Mouse (Mus musculus): Measurements from ENCODE around the gene Amot.

Gene Amot

DNA sequence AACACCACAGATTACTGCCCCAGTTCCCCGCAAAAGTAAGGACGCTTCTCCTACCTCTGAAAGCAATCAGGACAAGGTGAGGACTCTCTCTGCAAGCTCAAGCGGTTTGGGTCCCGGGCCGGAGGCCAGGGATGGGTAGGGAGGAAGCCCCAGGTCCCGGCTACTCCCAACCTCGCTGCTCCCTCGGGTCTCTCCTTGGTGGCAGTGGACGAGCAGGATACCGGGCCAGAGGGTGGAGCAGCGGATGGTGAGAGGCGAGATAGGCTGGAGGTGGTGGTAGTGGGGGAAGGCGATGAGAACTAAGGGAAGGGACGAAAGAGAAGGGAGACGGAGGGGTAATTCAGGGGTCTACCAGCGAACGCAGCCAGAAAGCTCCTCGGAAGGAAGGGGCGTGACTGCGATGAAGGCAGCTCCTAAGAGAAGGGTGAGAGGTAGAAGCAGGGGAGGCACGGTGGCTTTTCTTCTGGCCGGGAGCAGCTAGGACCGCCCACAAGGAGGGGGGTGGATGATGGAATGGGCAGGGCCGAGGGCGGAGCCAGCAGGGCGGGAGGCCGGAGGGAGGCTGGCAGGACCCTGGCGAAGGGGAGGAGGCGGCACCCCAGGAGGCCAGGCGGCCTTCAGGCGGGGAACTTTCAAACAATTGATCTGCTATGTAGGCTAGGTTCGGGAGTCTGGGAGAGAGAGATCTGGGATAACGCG is at the start of gene Amot:
Amot (minus strand) TSS at position 465 of the 699 bp plus-strand sequence.
- DNase-seq (ENCODE audit: low read depth, low spot score): peak; percentile 54

DNA sequence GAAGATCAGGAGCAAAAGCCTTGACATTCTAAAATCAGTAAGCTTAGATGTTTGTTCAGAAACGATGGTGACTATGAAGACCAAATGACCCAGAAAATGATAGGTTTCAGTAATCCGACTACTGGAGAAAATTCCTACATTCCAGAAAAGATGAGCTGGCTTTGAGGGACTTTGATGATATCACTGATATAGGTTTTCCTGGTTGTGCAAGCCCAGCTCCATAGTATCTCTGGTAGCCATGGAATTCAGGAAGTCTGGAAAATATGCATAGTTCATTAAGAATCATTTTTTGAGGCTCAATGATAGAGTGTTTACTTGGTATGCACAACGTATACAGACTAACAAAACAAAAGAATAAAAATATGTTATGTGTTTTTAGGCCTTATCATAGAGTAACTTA is 40.1 kb upstream of the Amot start:
- no peak for DNase-seq (ENCODE audit: low read depth, low spot score)

DNA sequence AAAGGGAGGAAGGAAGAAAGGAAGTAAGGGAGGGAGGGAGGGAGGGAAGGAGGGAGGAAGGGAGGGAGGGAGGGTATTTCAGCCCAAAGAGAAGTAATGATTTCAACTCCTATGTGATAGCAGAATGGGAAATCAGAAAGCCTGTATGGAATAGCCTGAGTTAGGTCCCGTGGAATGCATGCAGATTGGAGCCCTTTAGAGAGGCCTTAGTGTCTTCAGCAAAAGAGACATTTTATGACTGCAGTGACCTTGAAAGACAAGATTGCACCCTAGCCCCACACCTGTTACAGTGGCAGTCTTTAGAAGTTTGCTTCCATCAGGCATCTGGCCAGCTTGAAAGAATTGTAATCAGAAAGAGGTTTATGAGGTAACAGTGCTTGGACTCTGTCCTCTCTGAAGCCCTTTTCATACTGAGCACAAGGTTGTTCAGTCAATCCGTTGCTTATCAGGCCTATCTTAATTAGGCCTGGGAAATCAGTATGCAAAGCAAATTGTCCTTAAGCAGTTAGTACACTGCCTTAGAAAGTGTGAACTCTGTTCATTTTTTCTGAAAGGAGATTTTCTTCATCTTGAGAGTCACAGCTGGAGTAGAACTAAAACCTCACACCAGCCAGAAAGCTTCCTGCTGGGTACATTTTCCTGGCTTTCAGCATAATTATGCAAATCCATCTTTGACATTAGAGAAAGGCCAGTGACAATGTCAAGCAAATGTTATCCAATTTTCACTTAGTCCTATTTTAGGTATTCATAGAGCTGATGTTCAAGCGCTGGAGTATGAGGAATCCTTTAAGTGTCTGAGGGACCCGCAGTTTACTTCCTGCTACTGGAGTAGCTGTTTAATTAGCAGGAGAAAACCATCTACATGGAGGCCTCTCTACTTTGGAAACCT is 38.9 kb upstream of the Amot start:
- DNase-seq (ENCODE audit: low read depth, low spot score): no peak

DNA sequence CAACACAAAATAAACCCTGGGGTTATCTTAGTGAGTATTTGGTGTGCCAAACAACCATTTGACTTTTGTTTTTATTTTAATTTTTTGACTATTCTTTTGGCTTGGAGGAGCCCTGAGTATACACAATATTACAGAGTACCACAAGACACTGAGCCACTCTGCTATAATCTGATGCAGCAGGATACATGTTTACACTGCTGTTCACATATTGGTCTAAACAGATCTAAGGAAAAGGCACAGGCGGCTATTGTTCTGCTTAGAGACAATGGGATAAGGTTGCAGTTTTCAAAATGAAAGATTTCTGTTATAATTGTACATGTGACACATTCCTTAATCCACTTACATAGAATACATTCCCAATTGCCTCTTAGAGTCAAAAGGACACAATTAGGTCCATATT is 36.1 kb upstream of the Amot start:
- no peak for DNase-seq (ENCODE audit: low read depth, low spot score)

DNA sequence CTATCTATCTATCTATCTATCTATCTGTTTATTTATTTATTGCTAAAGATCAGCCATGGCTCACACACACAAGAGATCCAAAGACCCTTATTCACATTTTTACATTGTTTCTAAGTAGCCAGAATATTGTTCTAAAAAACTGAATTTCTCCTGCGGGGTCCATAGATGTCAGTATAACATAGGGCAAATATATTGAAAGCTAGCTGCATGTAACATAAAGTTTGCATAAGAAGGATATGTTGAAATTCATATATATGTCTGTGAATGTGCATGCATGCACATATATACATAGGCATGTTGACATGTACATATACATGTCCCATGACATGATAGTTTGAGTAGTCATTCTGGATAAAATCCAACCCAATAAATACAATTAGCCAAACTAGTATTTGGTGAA is 35.3 kb upstream of the Amot start:
- no peak for DNase-seq (ENCODE audit: low read depth, low spot score)

DNA sequence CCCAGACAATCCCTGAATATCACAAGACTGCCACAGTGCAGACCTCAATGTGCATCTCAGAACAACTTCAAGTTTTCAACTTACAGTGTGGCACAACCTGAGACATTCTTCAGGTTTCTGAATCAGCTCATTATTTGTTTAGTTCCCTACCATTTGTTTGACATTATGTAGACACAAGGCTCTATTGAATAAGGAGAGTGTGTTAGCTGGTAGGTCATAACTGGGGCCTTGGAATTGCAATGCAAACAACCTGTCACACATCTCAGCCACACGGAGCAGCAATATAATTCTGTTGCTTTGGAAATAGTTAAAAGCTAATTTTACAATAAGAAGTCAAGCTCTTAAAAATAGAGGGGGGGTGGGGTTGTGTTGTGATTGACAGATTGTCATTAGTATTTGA is 24.6 kb upstream of the Amot start:
- no peak for DNase-seq (ENCODE audit: low read depth, low spot score)

DNA sequence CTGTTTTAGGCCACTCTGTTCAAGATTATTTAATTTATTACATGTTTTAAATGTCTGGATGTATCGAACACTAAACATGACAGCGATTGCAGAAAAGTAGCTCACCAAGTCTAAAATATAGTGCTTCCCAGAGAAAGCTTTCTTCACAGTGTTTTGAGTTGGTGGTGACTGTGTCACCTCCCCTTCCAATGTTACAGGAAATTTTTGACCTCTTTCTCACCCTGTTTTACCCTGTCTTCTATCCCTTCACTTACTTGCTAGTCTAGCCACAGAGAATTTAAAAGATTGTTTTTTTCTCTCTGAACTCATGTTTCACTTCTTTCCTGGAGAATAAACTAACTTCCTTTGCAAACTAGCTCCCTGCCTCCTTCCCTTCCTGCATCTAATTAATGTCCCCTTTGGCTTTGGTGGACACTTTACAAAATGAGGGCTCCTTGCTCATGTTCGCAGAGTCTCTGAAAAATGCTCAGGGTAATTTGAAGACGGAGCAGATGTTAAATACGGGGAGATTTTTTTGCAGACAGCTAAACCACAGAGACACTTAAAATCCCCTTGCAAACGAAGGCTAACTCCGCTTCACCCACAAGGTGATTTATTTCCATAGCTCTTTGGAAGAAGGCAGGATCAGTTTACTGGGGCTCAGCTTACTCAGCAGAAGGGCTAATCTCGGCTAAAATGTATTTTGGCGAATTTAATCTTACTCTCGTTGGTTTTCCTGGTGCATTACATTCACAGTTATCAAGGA is 11.5 kb upstream of the Amot start:
- DNase-seq (ENCODE audit: low read depth, low spot score): no peak

DNA sequence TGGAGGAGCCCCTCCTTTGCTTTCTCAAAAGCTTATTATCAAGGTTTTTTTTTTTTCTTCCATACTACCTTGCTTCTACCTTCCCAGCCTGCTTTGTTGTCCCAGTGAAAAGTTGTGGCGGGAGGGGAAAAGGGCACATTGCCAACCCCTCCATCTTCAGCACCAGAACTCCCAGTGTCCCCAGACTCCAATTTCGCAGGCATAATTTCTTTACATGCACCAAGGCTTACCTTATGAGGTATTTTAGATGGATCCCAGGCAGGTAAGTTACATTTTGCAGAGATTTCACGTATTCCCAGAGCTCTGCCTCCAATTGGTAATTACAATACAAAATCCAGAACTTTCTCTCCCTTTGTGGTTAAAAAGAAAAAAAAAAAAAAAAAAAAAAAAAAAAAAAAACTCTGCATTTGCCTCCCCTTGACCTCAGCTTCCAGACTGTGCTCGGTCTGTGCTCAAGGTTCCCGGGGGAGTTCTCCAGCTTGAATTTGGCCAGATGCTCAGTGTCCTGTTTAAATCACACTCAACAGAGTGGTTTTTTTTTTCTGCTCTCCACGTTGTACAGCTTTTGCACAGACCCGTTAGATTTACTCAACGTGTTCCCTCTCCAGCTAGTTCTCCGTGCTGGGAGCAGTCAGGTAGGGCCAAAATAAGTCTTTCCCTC is 10.6 kb upstream of the Amot start:
- no peak for DNase-seq (ENCODE audit: low read depth, low spot score)

DNA sequence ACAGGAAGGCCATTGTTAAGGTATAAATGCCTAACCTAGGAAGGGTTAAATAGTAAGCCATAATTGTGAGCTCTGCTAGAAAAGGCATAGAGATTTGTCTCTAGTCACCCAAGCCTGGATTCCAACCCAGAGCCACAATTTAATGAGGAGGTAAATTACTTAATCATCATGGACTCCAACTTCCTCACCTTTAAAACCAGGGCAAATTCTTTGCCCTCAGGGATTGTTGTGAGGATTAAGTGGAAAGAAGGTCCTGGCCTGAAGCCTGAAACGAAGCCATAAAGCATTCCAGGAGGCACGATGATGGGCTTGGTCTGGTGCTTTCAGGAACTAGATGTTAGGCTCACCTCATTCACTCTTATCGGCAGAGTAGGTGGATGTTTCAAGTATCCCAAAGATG is 5.7 kb upstream of the Amot start:
- DNase-seq (ENCODE audit: low read depth, low spot score): no peak

DNA sequence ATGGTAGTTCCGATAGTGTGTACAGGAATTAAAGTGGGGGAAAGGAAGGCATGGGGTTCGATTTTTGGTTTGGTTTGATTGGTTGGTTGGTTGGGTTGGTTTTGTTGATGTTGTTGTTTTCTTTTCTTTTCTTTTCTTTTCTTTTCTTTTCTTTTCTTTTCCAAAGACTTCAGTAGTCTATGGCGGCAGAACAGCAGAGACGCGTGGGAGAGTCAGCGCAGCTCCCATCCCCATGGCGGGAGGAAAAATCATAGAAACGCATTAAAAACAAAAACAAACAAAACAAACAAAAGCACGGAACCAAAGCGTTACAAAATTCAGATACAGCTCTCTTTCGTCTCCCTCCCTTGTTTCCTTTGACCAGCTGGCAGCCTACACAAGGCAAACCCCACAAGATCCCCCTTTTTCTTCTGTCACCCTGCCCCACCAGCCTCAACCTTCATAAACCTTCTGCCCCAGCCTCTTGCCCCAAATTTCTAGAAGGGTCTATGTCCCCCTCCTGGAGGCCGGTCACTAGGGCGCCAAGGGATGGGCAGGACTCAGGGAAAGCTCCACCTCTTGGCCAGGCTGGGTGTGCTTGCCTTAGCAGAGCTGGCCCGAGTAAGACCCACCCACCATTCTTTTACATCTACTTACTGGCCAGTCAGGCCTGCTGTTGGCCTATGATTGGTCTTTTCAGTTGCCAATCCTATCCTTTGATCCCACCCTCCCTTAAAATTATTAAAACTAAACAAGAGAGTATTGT is 648 bp upstream of the Amot start:
- DNase-seq (ENCODE audit: low read depth, low spot score): no peak

DNA sequence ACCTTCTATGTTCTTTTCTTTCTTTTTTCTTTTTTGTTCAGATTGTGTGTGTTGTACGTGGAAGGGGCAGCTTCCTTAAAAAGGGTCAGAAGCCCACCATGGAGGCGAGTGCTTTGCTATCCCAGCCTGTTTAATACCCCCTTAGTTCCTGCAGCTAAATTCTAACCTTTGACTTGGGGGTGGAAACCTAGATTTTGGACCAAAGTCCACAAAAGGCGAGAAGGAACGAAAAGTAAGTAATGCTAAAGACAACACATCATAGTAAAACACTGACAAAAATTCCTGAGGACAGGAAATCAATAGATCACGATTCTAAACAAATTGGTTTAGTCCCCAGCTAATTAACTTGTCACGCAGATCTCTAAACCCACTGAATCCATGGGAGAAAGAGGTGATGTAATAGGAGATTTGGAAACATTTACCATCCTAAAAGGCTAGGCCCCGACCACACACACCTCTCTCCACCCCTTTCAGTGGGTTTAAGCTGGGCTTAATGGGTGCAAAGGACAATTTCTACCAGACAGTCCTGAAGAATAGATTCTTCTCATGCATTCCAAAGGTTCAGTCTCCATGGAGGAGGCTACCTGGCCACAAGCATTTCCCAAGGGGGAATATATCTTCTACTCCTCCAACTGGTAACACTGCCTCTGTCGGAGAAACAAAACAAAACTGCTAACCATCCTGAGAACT is 3.2 kb downstream of the Amot start:
- no peak for DNase-seq (ENCODE audit: low read depth, low spot score)

DNA sequence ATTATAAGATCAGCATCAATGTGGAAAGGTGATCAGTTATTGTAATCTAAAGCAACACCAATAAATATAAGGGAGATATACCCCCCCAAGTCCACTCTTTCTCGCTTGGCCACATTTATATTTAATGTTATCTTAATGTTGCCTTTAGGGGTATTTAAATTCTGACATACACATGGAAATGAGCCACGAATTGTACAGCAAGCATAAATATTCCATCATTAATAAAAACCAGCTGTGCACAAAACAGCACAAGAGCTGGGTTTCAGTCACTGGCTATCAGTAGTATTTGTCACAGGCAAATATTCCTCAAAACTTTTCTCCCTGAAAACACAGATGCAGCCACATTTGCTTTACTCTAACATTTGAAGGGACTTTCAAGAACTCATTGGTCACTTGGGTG is 5.9 kb downstream of the Amot start:
- DNase-seq (ENCODE audit: low read depth, low spot score): no peak

DNA sequence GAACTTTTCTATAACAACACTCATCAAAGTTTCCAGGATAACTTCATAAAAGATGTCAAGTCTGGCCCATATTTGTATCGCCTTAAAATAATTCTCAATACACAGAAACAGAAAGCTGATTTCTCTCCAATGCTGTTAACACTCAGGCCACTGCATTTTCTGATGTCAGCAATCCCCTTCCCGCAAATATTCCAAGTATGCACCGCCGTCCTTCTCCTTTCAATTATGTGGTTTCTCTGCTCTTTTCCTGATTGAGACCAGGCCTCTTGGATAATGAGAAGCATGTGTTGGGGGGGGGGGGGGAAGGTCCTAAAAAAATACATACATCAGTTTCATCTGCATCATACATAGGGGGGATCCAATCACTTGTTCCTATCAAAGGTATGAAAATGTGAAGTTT is 6.3 kb downstream of the Amot start:
- DNase-seq (ENCODE audit: low read depth, low spot score): no peak

DNA sequence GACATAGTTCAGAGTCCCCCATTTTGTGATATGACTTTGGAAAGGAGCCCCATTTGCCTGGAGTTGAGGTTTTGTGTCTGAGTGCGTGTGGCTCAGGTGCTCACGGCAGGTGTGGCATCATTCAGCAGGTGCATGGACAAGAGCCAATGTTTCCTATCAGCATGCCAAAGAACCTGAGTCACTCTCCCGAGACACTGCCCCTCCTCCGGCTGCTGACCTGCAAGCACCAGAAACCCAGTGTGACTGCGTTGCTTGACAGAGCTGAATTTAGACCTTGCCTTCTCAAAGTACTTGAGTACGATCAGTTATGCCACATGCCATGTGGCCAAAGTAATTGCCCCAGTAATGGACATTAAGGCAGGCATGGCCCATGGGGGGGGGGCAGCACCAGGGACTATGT is 7.5 kb downstream of the Amot start:
- no peak for DNase-seq (ENCODE audit: low read depth, low spot score)

DNA sequence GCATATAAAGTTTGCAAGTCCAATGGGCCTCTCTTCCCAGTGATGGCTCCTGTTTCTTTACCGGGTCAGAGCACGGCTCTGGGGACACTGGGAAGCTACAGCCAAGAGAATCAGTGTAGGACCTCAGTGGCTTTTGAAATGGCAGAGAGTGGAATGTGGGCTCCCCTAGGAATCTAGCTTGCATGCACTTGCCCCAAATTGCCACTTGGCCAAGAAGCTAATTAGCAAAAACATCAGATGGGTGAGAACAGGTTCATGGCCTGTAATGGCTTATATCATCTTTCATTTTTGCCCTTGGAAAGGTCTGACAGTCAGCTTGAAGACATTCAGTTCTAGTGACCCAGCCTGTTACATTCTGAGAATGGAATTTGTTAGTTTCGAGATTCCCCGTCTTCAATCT is 9.6 kb downstream of the Amot start:
- DNase-seq (ENCODE audit: low read depth, low spot score): no peak

DNA sequence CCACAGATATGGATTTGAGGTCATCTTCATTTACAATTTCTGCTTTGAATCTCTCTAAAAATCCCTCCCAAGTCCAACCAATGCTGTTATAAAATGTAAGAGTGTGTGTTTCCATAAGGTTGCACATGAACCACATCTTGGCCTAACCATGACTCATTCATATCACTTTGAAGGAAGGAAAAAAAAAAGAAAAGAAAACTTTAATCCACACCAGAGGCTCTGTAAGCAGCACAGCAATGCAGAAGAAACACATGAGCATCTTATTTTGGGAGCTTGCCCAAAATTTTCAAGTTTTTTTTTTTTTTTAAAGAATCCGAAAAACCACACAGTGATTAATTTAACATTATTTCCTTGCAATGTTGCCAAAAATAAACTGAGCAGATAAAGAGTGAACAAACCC is 14.2 kb downstream of the Amot start:
- DNase-seq (ENCODE audit: low read depth, low spot score): no peak

DNA sequence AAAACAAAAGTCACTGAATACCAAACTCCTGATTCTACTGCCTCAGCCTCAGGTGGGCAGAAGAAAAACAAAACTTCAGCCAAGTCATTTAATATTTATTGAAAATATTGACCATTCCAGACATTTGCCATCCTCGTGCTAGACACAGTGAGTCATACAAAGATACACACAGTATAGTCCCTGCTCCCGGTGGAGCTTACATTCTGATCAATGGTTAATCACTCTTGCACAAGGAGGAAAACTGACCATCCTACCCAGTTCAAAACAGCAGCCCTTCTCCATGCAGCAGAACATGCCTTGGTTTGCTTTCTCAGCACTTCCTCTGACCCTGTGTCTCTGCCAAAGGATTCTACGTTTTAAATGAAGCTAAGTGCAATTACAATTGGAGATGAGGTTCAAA is 14.6 kb downstream of the Amot start:
- DNase-seq (ENCODE audit: low read depth, low spot score): no peak

DNA sequence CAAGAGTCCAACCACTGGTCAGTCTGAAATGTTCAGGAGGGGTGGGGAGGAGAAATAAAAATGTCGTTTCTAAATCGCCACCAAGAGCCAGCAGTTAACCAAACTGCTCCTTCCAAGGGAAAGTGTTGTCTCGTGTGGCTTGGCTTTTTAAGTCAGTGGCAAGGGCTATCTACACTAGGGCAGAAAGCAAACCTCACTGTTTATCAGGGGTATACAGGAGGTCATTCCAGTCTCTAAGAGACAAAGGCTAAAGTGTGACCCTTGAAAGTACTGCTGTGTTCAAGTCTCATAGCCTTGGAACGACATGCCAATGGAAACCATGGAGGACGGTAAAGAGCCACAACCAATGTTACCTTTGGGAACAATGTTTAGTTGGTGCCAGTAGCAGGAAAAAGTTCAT is 15.0 kb downstream of the Amot start:
- DNase-seq (ENCODE audit: low read depth, low spot score): no peak

DNA sequence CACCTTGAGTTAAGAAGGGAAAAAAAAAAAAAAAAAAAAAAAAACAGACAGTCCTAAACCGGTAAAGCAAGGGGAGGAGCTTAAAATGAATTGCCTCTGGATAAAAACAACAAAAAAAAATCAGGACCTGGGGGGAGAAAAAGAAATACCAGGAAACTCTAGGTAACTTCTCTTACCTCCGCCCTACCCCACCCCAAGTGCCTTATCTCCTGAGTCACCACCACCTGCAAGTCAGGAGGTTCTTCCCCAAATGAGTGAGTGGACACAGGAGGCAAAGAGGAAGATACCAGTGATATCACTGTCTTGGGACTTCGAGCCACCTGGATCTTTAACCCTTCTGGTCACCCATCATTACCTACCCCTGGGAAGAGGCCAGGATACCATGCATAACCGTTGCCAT is 19.5 kb downstream of the Amot start:
- no peak for DNase-seq (ENCODE audit: low read depth, low spot score)

DNA sequence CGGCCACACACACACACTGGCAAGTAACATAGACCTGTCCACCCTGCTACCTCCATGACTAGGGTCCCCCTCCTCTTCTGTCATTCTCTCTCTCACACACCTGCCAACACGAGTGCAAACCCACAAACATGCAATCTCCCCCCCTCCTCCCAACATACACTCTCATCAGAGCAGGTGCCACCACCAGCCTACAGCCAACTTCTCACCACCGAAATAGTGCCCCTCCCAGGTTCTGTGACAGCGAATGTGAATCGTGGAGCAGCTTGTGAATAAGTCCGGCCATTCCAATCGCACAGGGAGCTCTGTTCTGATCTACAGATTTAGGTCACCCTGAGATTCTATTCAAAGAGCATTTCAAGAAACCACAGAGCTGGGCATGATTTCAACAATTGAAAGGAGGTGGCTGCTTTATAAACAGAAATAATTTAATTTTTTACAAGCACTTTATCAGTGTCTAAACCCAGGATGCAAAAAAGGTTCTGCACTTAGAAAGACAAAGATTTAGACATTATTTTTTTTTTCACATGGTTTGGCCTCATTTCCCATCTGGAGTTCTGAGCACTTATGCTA is 21.4 kb downstream of the Amot start:
- DNase-seq (ENCODE audit: low read depth, low spot score): no peak
